Mouse (Mus musculus) heart, adult 18-20 months (tissue): Measurements from ENCODE around the gene Gm6685. TPM values are rescaled to one million over a fixed set of nuclear protein-coding genes. Genes with fewer than 3 reads are reported as not detected.
A peak's percentile ranks its signal among the peaks of the same experiment; 100 is the strongest.
"Not testable (repeated sequence)": the region's sequence is repeated elsewhere in the genome, so short reads cannot be mapped to it uniquely, and the experiment has no call there.

ENCODE experiments used
- DNase-seq, 2 experiments: peaks; one replicate each; pipeline ENCODE4 v3.0.0; 2021 to 2022; ENCODE audit warnings: mixed read lengths in 1 of 2
- long read RNA-seq, 2 experiments: library from polyadenylated mRNA; stranded (forward); transcript quantifications; one replicate each; pipeline ENCODE4 v2.0.0; 2021
- total RNA-seq, 2 experiments: library from RNA; stranded (reverse); gene quantifications; 2 replicates each; pipeline ENCODE4 v1.2.3; 2021

Gene Gm6685
- 1 to 10 TPM; 3.6 to 4.9 TPM for total RNA-seq
- long read RNA-seq, experiment 1 = 0 reads
- long read RNA-seq, experiment 2 = 0 reads

DNA sequence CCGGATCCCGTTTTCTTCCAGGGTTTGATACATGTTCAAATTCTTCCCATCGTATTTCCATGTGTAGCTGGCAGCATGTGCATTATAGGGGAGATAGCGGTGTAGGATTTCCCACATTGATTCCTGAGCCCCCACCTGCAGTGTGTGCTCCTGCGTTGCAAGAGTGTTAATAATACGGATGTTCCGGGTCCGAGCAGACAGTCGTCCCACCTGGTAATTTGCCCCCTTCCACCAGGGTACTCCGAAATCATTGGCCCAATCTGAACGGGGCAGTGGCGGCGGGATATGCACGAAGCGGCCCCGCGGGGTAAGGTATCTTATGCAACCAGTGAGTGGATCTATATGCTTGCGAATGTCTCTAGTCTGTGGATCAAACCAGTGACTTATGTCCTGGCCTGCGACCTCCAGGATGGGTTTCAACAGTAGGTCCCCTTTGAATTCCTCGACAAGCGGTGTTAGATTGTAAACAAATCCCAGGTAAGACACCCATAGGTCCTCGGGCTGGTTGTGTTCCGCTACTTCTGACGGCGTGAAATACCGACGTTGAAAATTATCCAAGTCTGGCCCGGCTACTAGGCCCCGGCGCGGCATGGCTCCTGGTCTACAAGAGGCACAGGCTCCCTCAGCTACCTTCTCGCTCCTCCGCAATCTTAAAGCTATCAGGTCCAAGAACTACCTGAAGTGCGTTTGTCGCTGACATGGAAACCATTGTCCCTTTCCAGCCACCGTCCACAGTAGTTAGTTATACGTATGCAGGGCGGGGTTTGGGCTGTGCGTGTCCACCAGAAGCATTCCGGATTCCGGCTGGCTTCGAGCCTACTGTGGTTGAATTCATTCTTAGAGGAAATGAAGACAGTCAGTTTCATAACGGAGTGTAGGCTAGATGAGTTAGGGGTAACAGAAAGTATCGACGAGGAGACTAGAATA is at the start of gene Gm6685:
Gm6685 (minus strand) TSS at position 644 of the 927 bp plus-strand sequence.
- DNase-seq = not testable (repeated sequence)

DNA sequence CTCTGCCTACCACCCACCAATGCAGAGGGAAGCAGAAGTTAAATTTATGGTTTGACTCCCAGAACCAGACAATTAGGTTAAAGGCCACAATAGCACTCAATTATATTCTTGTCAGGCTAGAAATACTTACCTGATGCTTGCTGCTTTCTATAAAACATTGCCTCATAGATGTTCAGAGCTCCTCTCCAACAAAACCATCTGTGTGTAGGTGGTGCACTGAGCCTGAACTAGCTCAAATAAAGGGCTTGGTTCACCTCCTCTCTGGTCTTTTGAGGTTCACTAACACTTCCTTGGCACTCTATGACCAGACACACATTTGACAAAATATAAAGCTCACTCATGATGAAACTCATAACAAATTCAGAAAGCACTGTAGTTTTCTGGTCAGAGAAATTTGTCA is 36.2 kb upstream of the Gm6685 start:
- DNase-seq = no peak

DNA sequence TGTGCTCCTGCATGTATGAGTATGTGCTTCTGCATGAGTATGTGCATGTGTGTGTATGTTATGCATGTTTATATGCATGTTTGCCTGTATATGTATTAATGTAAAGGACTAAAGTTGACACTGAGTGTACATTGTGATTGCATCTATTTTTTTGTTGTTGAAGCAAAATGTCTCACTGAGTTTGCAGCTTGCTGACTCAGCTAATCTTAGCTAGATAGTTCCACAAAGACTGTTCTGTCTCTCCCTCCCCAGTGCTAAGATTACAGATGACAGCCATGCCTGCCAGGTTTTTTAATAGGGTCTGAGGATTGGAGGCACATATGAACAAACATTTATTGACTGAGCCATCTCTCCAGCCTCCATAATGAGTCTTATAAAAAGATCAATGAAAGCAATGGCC is 35.0 kb upstream of the Gm6685 start:
- no peak for DNase-seq

DNA sequence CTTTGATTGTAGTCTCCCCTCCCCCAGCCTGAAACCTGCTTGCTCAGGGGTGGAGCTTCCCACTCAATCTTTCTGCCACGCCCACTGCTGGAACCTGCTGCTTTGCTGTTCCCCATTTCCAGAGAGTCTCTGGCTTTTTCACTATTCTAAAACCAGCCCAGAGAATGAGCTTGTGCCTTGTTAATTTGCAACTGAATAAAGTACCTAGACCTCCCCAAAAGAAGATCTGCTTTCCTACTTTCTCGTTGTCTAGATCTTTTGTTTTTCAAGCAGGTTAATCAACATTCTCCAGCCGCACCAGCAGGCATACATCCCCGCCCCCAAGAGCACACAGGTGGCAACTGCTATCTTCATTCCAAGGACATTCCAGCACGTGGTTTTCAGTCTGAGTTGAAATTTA is 31.7 kb upstream of the Gm6685 start:
- DNase-seq = not testable (repeated sequence)

DNA sequence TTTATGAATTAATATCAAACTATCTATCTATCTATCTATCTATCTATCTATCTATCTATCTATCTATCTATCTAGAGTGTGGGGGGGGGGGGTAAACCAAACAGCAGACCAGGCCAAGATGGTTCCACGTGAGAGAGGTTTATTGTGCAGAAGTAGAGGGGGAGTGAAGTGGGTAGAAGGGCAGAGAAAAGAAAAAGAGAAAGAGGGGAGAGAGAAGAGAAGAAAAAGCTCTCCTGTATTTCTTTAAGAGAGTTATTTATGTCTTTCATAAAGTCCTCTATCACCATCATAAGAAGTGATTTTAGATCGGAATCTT is 26.2 kb upstream of the Gm6685 start:
- no peak for DNase-seq

DNA sequence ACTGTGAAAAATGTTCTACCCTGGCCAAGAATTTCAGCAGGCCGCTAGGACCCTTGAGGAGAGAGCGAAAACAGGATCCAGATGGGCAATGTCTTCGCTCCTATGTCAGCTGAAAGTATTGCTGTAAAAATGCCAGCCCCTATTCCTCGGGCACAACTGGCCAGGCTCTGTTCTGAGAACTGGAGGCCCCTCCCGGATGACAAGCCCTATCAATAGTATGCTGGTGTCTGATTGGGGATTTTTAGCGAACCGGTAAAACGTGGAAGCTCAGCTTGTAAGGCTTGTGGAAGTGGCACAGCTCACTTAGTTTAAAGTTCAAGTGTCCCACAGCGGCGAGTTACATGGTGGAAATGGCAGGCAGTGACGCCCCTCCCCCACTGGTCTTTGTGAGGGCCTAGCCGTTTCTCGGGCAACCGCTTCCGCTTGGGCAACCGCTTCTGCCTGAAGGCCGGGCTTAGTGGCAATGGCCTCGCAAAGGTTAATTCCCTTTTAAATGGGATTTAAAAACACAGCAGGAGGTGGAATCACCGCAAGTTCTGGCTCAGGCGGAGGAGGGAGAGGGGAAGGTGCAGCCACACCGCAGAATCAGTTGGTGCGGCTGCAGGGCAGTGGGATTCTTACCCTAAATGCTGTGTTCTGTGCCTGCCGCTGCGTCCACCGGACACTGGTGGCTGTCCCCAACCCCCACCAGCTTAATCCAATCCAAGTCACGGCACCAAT is 25.7 kb upstream of the Gm6685 start:
- peak; percentile 78 to 80 for DNase-seq

DNA sequence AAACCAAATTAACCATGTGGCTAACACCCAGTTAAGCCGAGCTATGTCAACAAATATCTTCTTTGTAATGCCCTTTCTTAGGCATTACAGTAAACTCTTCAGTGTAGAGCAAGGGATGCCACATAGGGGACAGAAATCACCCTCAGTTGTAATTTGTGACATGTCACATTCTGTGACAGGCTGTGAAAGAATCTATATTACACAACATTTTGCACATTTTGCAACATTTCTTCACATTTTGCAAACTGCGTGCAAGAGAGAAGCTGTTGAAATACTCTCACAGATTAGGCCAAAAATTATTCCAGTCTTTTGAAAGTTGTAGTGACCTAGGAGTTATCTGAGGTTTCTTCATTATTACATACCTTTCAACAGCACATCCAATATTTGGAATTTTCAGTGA is 3.8 kb upstream of the Gm6685 start:
- no peak for DNase-seq

DNA sequence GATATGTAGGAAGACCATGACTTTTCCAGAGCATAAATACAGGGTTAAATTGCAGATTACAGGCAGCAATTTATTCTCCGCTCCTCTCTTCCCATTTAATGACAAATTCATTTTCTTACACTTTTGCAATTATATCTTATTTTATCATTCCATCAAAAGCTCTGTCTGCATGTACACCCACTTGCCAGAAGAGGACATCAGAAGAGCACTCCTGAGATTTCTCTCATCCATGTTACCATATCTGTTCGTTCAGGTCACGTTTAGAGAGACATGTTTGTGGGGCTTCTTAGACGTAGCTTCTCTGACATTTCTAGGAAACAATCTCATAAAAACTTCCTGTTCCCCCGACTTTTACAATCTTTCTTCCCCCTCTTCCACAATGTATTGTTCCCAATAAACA is 2.2 kb upstream of the Gm6685 start:
- no peak for DNase-seq

DNA sequence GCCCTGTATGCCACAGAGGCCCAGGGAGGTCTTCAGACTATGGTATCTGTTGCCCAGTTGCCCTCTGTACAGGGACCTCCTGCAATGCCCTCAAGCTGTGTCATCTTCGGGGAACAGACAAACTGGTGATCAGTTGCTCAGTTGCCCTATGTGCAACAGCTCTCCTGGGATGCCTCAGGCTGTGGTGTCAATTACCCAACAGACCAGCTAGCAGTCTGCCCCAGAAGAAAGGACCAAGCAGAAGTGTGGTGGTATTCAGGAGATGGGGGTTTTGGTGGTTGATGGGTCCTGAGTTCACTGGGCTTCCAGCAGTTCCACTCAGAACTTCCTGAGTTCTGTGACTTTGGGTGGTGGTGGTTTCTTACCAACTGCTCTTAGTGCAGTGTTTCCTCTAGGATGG is 11.8 kb downstream of the Gm6685 start:
- DNase-seq = no peak

DNA sequence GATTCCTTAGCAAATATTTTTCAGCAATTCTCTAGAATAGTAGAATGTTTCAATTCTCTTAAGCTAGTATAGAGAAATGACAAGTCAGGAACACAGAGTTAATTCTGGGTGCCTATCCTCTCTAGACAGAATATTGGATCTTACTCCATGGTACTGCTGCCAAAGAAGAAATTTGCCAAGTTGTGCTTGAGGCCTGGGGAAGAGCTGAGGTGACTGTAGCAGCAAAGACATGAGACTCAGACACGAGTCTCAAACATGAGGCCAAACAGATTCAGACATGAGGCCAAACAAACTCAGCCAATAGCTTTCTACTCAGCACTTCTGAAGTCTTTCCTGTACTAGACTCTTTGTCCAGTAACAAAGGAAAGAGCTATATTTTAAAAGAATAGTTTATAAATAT is 26.3 kb downstream of the Gm6685 start:
- DNase-seq = peak in 1 of 2 experiments; percentile 2

DNA sequence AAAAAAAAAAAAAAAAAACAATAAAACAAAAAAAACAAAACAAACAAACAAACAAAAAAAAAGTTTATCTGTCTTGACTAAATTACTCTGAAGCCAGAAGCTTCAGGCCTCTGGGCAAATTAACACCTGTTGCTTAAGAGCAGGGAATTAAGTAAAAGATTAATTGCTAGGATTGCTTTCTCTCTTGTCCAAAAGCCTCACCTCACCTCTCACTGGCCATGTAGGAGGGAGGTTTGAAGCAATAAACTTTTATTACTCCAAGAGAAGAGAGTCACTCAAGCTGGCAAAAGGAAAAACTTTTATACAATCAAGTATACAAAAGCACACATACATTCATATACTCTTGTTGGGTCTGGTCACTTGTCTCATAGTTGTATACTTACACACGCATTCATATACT is 31.9 kb downstream of the Gm6685 start:
- DNase-seq = no peak

DNA sequence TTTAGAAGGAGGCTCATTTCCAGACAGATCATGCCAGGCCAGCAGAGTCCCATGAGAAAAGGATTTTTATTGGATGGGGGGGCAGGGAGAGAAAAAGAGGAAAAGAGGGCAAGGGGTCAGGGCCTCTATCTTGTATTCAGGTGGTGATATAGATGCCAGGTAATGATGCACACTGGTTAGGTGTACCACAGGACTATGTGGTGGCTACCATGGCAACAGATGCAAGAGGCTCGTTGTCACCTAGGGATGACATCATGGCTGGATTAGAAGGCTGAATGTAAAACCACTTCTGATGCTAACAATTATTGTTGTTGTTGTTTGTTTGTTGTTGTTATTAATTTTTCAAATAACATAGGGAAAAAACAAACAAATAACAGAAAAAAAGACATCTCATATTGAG is 49.2 kb downstream of the Gm6685 start:
- DNase-seq = no peak

Other genes with a start within 250 kb of the Gm6685 start
- gene Ccdc85a, start 244.5 kb upstream of the Gm6685 start, total RNA-seq = 10 to 100 TPM; 11.0 to 11.3 TPM